Mouse (Mus musculus) embryonic facial prominence, embryonic 11.5 days (tissue): ENCODE measurements around the gene Gm17545. TPM values are rescaled to one million over a fixed set of nuclear protein-coding genes. Genes with fewer than 3 reads are reported as not detected.

ENCODE experiments used
- ATAC-seq: fragments of 200-750 bp; cut with Nextera tagmentation; replicated peaks from 2 replicates; pipeline ENCODE4 v1.8.0; 2017; ENCODE audit warnings: low read depth; ENCODE audit not compliant: insufficient number of reproducible peaks, low FRiP score, low TSS enrichment
- DNase-seq: peaks from one replicate; pipeline ENCODE4 v3.0.0-alpha.2; 2015; ENCODE audit warnings: low spot score
- H3K27ac ChIP-seq: fragments of 300-500 bp; sonication (generic); replicated peaks from 2 replicates; pipeline ENCODE4 v1.5.1; 2014; ENCODE audit warnings: mild to moderate bottlenecking, low read depth, low read length, control low read depth
- H3K27me3 ChIP-seq: fragments of 300-500 bp; sonication (generic); 2 replicates; pipeline ENCODE4 v1.6.1; 2014; ENCODE audit warnings: mild to moderate bottlenecking, low read length, moderate library complexity, mixed read lengths; ENCODE audit not compliant: control insufficient read depth, insufficient read depth
- H3K36me3 ChIP-seq: fragments of 300-500 bp; sonication (generic); replicated peaks from 2 replicates; pipeline ENCODE4 v1.6.1; 2014; ENCODE audit warnings: low read depth, mild to moderate bottlenecking, low read length, moderate library complexity, mixed read lengths; ENCODE audit not compliant: control insufficient read depth, insufficient read depth
- H3K4me1 ChIP-seq: fragments of 300-500 bp; sonication (generic); 2 replicates; pipeline ENCODE4 v1.6.1; 2014; ENCODE audit warnings: low read length, mixed read lengths; ENCODE audit not compliant: control insufficient read depth, insufficient read depth
- H3K4me2 ChIP-seq: fragments of 300-500 bp; sonication (generic); 2 replicates; pipeline ENCODE4 v1.6.1; 2014; ENCODE audit warnings: low read depth, mild to moderate bottlenecking, control low read depth, low read length, moderate library complexity
- H3K4me3 ChIP-seq: fragments of 300-500 bp; sonication (generic); 2 replicates; pipeline ENCODE4 v1.5.1; 2014; ENCODE audit warnings: low read depth, low read length, control low read depth
- H3K9ac ChIP-seq: fragments of 300-500 bp; sonication (generic); replicated peaks from 2 replicates; pipeline ENCODE4 v1.6.1; 2014; ENCODE audit warnings: mild to moderate bottlenecking, control low read depth, low read length
- H3K9me3 ChIP-seq: fragments of 300-500 bp; sonication (generic); replicated peaks from 2 replicates; pipeline ENCODE4 v1.6.1; 2016; ENCODE audit warnings: mild to moderate bottlenecking, low read length, inconsistent platforms, mixed read lengths; ENCODE audit not compliant: control insufficient read depth
- WGBS: fragments of 180-500 bp; shearing (Covaris S2); extraction: QIAGEN DNeasy Blood & Tissue Kit; methylation state at CpG from one replicate; pipeline ENCODE4 v1.1.7; 2014; 5-methylcytosine and 5-hydroxymethylcytosine counted together
- polyA plus RNA-seq: library from polyadenylated mRNA; unstranded; fragments of >200 nt; fragmentation: Nextera tagmentation; extraction: Ambion mirVana; gene quantifications from 2 replicates; pipeline ENCODE4 v1.2.1, GENCODE M21; 2014

Gene Gm17545
- polyA plus RNA-seq, 1 experiment from 2014 or later, result not detected

DNA sequence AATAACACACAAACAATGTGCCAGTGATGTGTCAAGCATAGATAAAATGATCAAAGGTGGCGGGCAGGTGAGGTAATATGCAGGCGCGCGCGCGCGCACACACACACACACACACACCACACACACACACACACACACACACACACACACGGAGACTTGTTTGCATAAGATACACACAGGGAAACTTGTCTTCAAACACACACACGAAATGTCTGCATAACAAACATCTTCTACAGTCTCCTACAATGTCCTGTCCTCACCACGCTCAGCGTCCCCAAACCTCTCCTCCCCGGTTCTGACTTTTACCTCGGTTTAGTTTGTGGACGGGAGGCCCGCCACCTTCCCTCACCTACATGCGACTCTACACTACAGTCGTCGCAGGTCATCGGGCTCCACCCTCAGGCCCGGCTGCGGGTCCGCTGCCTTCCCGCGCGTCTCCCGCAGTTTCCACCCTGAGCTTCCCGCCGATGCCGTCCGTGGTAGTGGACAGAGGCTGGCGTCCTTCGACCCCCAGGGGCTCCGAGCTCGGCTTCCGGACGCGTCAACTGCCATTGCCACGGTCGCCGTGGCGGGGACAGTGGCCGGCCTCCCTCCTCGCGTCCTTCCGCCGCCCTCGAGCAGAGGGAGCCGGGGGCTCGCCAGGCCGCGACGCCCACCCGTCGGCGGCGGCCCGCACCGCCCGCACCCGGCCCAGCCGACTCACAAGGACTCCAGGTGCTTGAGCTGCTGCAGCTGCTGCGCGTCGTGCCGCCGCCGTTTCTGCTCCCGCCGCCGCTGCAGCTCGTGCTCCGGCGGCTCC lies 13.5 kb downstream of the Gm17545 start:
- ATAC-seq (peak; percentile 68), DNase-seq (peak; percentile 33)
- 1% methylated on average over 73 of the region's 73 CpGs for WGBS
- H3K4me1 ChIP-seq, result no peaks in the 10 kb centered on the region
- H3K36me3 ChIP-seq, result no peaks in the 10 kb centered on the region; the same call in 1 of the 2 replicates
- H3K4me3 ChIP-seq, result peak overlapping the region; percentile 73
- peak overlapping the region; percentile 68 for H3K4me2 ChIP-seq
- peak overlapping the region; percentile 72 for H3K27ac ChIP-seq
- H3K27me3 ChIP-seq, result no peaks in the 10 kb centered on the region
- no peaks in the 10 kb centered on the region for H3K9me3 ChIP-seq
- peak overlapping the region; percentile 88 for H3K9ac ChIP-seq

DNA sequence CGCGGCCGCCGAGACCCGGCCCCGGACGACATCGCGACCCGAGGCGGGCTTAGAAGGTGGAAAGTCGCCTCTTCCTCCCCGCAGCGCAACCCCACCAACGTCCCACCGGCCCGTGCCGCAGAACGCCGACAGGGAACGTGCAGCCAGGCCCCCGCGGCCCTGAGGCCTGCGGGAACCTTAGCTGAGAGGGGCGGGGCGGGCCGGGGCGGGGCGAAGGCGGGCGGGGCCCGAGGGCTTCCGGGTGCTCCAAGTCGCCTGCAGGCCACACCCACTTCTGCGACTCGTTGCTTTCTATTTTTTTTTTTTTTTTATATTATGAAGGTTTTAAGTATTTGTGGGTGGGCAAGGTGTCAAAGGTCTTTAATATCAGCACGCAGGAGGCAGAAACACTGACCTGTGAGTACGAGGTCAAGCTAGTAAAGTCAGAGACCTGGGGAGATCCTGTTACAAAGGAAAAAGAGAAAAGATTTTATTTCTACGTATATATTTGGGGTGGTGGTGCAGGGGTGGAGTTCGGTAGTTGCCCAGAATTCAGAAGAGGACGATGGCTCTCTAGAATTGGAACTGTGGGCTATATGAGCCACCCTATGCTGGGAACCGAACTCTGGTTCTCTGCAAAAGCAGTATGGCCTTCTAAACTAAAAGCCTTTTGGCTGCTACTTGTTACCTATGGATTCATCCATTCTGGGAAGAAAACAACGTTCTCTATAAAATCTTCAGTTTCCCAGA lies 14.2 kb downstream of the Gm17545 start:
- Histone ChIP-seq H3K4me1 (no peaks in the 10 kb centered on the region), H3K27me3 (no peaks in the 10 kb centered on the region), H3K9ac (peak overlapping the region; percentile 88), H3K9me3 (no peaks in the 10 kb centered on the region), H3K27ac (peak overlapping the region; percentile 72), H3K4me3 (peak overlapping the region; percentile 73), H3K4me2 (peak overlapping the region; percentile 68), H3K36me3 (no peaks in the 10 kb centered on the region; the same call in 1 of the 2 replicates)
- 4% methylated on average over 40 of the region's 43 CpGs for WGBS
- peak; percentile 83 for DNase-seq
- peak; percentile 88 for ATAC-seq

DNA sequence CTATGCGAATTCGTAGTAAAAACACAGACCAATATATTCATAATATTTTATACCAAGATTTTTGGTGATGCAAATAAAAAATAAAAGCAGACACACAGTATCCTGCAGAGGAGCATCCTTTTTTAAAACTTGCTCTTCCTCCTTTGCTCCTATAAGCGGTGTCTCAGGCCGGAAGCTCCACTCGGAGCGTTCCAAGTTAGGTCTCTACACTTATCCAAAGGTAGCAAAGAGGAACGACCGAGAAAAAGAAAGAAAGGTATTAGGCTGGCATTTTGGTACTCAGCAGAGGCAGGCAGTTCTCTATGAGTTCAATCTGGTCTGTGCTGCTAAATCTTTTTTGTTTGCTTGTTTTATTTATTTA lies 14.8 kb downstream of the Gm17545 start:
- DNase-seq (no peak), ATAC-seq (no peak)
- WGBS, result 81% methylated on average over 8 of the region's 8 CpGs
- Histone ChIP-seq H3K4me2 (no peak overlapping the region), H3K27ac (no peak overlapping the region), H3K9ac (no peak overlapping the region), H3K36me3 (no peaks in the 10 kb centered on the region; the same call in 1 of the 2 replicates), H3K27me3 (no peaks in the 10 kb centered on the region), H3K4me1 (no peaks in the 10 kb centered on the region), H3K9me3 (no peaks in the 10 kb centered on the region), H3K4me3 (no peak overlapping the region)

DNA sequence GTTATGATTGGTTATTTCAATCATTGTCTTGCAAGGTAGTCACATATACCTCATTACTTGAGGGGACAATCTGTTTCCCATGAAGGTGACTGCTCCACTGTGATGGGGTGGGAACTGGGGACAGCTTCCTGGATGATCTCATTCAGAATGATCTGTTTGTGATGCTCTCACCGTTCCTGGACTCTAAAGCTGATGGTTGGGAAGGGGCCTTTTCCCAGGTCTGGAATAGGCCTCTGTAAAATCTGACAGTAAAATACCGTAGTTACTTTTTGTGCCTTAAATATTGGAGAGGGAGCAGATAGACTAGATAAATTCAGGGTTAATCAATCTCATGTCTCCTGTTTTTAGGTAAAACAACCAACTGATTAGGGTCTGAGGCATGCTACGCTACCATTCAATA lies 15.6 kb downstream of the Gm17545 start, which contains the start of gene Rp9:
TSS of gene Rp9 (minus strand) at position 101 of the 400 bp plus-strand sequence.
- Histone ChIP-seq H3K27ac (no peak within 1 kb of the TSS), H3K9ac (peak within 1 kb of the TSS; percentile 32), H3K27me3 (no peaks in the 10 kb centered on the region), H3K4me2 (peak within 1 kb of the TSS; percentile 68), H3K36me3 (no peaks in the 10 kb centered on the region; the same call in 1 of the 2 replicates), H3K9me3 (no peaks in the 10 kb centered on the region), H3K4me3 (peak within 1 kb of the TSS; percentile 73), H3K4me1 (no peaks in the 10 kb centered on the region)
- DNase-seq, result no peak
- 85% methylated on average over 3 of the region's 3 CpGs for WGBS
- no peak for ATAC-seq

DNA sequence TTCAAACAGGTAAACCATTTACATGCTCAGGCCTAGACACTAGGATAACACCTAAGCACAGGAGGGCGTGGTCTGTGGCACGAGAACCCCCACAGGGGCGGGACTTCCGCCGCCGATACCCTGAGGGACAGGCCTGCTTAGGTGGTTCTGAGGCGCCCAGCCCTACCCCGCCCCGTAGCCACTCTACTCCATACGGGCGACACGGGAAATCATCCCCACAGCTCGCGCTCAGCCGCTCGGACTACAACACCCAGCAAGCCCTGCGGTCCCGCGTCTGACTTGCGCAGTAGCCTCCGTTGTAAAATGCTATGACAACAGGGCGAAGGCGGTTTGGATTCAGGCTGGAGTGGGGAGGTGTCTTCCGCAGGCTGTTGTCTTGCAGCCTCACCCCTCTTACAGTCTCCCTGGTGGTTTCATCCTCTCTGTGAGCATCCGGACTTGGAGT lies 21.4 kb downstream of the Gm17545 start, which contains the start of gene Bbs9:
TSS of gene Bbs9 (plus strand) at position 292 of the 445 bp plus-strand sequence.
- Histone ChIP-seq H3K4me3 (peak within 1 kb of the TSS; percentile 66), H3K27me3 (no peaks in the 10 kb centered on the region), H3K27ac (no peak within 1 kb of the TSS), H3K4me1 (no peaks in the 10 kb centered on the region), H3K36me3 (no peaks in the 10 kb centered on the region), H3K9ac (peak within 1 kb of the TSS; percentile 60), H3K9me3 (no peaks in the 10 kb centered on the region), H3K4me2 (peak within 1 kb of the TSS; percentile 69)
- DNase-seq (peak; percentile 95), ATAC-seq (peak; percentile 100)
- WGBS, result under 1% methylated on average over 25 of the region's 25 CpGs

DNA sequence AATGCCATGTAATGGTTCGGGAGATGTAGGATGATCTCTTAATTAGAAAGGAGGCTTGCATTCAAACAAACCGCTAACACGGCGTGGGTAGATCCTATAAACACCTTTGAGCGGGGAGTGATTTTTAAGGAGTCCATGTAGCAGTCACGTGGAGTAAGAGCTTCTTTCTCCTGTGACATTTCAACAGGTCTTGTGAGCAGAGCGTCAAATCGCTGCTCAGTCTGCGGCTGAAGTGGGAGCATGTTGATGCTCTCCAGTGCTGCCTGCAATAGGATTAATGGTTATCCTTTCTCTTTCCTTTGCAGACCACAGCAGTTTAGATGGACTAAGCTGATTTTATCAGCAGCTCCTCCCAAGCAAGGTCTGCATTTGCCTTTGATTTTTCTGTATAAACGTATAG lies 22.2 kb downstream of the Gm17545 start:
- no peaks in the 10 kb centered on the region for H3K9me3 ChIP-seq
- H3K9ac ChIP-seq, result peak overlapping the region; percentile 60
- H3K4me1 ChIP-seq, result no peaks in the 10 kb centered on the region
- H3K36me3 ChIP-seq, result no peaks in the 10 kb centered on the region
- no peak overlapping the region for H3K27ac ChIP-seq
- H3K4me3 ChIP-seq, result peak overlapping the region; percentile 66
- H3K4me2 ChIP-seq, result peak overlapping the region; percentile 69
- WGBS, result 5% methylated on average over 10 of the region's 10 CpGs
- no peak for DNase-seq
- ATAC-seq, result no peak
- H3K27me3 ChIP-seq, result no peaks in the 10 kb centered on the region

DNA sequence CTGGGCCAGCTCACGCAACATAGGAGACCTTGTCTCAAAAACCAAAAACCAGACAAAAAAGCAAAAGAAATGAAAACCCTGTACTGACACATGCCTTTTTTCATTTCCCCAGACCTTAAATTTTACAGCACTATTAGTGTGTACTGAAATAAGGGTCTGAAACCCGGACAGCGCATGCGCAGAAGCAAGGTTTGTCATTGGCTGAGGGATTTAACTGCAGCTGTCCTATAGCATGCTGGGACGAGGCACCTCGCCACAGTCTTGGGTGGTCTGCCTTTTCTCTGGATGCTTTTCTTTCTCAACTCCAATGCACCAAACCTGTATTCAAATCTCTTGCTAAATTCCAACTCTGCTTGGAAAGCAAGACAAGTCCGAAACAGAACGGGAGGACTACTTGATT lies 24.9 kb downstream of the Gm17545 start:
- H3K36me3 ChIP-seq, result no peaks in the 10 kb centered on the region
- 88% methylated on average over 8 of the region's 8 CpGs for WGBS
- no peak overlapping the region for H3K9ac ChIP-seq
- H3K4me3 ChIP-seq, result no peak overlapping the region
- H3K4me2 ChIP-seq, result no peak overlapping the region
- H3K27ac ChIP-seq, result no peak overlapping the region
- ATAC-seq (no peak), DNase-seq (no peak)
- H3K9me3 ChIP-seq, result no peaks in the 10 kb centered on the region
- H3K27me3 ChIP-seq, result no peaks in the 10 kb centered on the region
- no peaks in the 10 kb centered on the region for H3K4me1 ChIP-seq
